Mouse (Mus musculus): ENCODE data around the gene Rhbg. TPM values are rescaled to one million over a fixed set of nuclear protein-coding genes. Genes with fewer than 3 reads are reported as not detected.

Rhbg gene
- total and polyA plus RNA-seq, 3 experiments, result not detected

DNA sequence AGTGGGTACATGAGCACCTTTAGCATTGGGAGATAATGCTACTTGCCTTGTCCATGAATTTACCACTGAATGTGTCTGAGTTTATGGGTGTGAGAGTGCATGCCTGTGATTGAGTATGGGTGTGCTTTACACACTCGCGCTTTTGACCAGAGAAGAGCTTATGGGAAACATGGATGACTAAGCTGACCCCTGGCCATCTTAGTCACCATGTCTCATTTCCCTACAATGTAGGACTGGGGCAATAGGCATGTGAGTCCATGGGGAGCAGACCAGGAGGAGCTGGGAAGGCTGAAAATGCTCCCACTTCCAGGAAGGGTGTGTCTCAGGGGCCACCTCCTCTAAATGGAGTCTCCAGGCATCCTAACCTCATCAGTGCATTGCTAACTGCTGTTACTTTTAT lies 44.4 kb downstream of the Rhbg start:
- peaks cover 7 to 12% of the 10 kb centered on the region in 2 experiments for H3K27me3 ChIP-seq (ENCODE audit: control insufficient read depth in 1 of 2, insufficient read depth in 2 of 2, low read length in 2 of 2)

DNA sequence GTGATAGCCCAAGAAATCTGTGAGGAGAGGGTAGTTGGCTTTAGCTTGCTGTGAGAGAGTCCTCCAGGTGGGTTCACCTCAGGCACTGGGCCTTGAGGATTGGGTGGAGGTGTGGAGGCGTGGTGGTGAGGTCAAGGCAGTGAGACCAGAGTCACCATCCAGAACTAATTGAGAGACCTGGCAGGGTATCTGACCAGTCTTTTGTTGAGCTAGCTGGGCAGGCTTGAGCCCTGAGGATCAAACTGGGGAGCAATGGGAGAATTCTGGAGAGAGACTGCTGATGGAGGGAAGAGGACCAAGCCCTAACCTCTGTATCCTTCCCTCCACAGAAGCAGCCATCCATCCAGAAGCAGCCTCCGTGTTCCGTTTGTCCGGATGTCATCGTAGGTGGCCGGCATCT lies 45.2 kb downstream of the Rhbg start:
- no peak for DNase-seq (ENCODE audit: low read depth, low spot score)
- no peak overlapping the region for H3K27ac ChIP-seq (ENCODE audit: control insufficient read depth, low read depth, low read length)
- TF ChIP-seq POLR2AphosphoS5 (IDR thresholded peaks at IDR 0.05; ENCODE audit: borderline replicate concordance, low read depth, low read length) (no peak), MEF2A (IDR thresholded peaks at IDR 0.05; ENCODE audit: extremely low read depth, insufficient replicate concordance, low read depth, low read length, poor library complexity, severe bottlenecking) (no peak), CTCF (IDR thresholded peaks at IDR 0.05 in 2 of 3, conservative IDR thresholded peaks at IDR 0.05 in 1 of 3; ENCODE audit: control insufficient read depth in 1 of 3, insufficient read depth in 1 of 3, low read depth in 2 of 3, low read length in 3 of 3, poor library complexity in 1 of 3, severe bottlenecking in 1 of 3) (no peak), ZNF384 (IDR thresholded peaks at IDR 0.05; ENCODE audit: low read depth, low read length) (no peak), MXI1 (IDR thresholded peaks at IDR 0.05; ENCODE audit: low read depth, low read length) (no peak), ELF1 (IDR thresholded peaks at IDR 0.05; ENCODE audit: low read depth, low read length) (no peak), POLR2A (IDR thresholded peaks at IDR 0.05; ENCODE audit: control insufficient read depth in 1 of 2, insufficient read depth in 1 of 2, low read depth in 1 of 2, low read length in 2 of 2, poor library complexity in 1 of 2) (no peak), RCOR1 (IDR thresholded peaks at IDR 0.05; ENCODE audit: low read depth, low read length) (no peak), ETS1 (IDR thresholded peaks at IDR 0.05; ENCODE audit: low read depth, low read length) (no peak), TAL1 (IDR thresholded peaks at IDR 0.05; ENCODE audit: low read length) (no peak), SMC3 (IDR thresholded peaks at IDR 0.05; ENCODE audit: low read depth, low read length) (no peak), GATA1 (IDR thresholded peaks at IDR 0.05; ENCODE audit: low read depth, low read length) (no peak), ZC3H11A (IDR thresholded peaks at IDR 0.05; ENCODE audit: low read depth, low read length) (no peak), CHD2 (IDR thresholded peaks at IDR 0.05; ENCODE audit: low read length) (no peak), MYC (IDR thresholded peaks at IDR 0.05; ENCODE audit: low read depth, low read length) (no peak), MAFK (IDR thresholded peaks at IDR 0.05; ENCODE audit: borderline replicate concordance, low read depth, low read length) (no peak), EP300 (IDR thresholded peaks at IDR 0.05; ENCODE audit: low read depth in 1 of 2, low read length in 2 of 2) (no peak), HCFC1 (IDR thresholded peaks at IDR 0.05; ENCODE audit: low read depth, low read length) (no peak)
- no peak overlapping the region for H3K4me3 ChIP-seq (ENCODE audit: control insufficient read depth in 1 of 2, insufficient read depth in 1 of 2, low read depth in 2 of 2, low read length in 2 of 2)
- H3K36me3 ChIP-seq (ENCODE audit: control insufficient read depth in 1 of 2, insufficient read depth in 2 of 2, low read length in 2 of 2), result peaks cover 0 to 9% of the 10 kb centered on the region in 2 experiments; a peak in 2 of 4 replicates
- no peaks in the 10 kb centered on the region for H3K9me3 ChIP-seq (replicated peaks; ENCODE audit: insufficient read depth, low read length)
- no peak overlapping the region for H3K9ac ChIP-seq (ENCODE audit: control insufficient read depth, low read depth, low read length, poor library complexity, severe bottlenecking)
- H3K4me1 ChIP-seq (ENCODE audit: control insufficient read depth in 1 of 2, insufficient read depth in 2 of 2, low read length in 2 of 2), result peaks cover 2 to 13% of the 10 kb centered on the region in 2 experiments; a peak in 3 of 4 replicates
- H3K79me2 ChIP-seq (ENCODE audit: control insufficient read depth, insufficient read depth, low read length, poor library complexity), result no peaks in the 10 kb centered on the region
- H3K27me3 ChIP-seq (ENCODE audit: control insufficient read depth in 1 of 2, insufficient read depth in 2 of 2, low read length in 2 of 2), result peaks cover 7 to 12% of the 10 kb centered on the region in 2 experiments

More for the DNA sequence above, 44.4 kb downstream of the Rhbg start:
- no peaks in the 10 kb centered on the region for H3K79me2 ChIP-seq (ENCODE audit: control insufficient read depth, insufficient read depth, low read length, poor library complexity)
- no peak overlapping the region for H3K9ac ChIP-seq (ENCODE audit: control insufficient read depth, low read depth, low read length, poor library complexity, severe bottlenecking)
- H3K4me1 ChIP-seq (ENCODE audit: control insufficient read depth in 1 of 2, insufficient read depth in 2 of 2, low read length in 2 of 2), result peaks cover 2 to 13% of the 10 kb centered on the region in 2 experiments; a peak in 3 of 4 replicates
- DNase-seq (ENCODE audit: low read depth, low spot score), result no peak
- no peaks in the 10 kb centered on the region for H3K9me3 ChIP-seq (replicated peaks; ENCODE audit: insufficient read depth, low read length)
- H3K4me3 ChIP-seq (ENCODE audit: control insufficient read depth in 1 of 2, insufficient read depth in 1 of 2, low read depth in 2 of 2, low read length in 2 of 2), result no peak overlapping the region
- H3K36me3 ChIP-seq (ENCODE audit: control insufficient read depth in 1 of 2, insufficient read depth in 2 of 2, low read length in 2 of 2), result peaks cover 0 to 9% of the 10 kb centered on the region in 2 experiments; a peak in 2 of 4 replicates
- TF ChIP-seq USF1 (IDR thresholded peaks at IDR 0.05; ENCODE audit: low read depth, low read length) (no peak), MAFK (IDR thresholded peaks at IDR 0.05; ENCODE audit: borderline replicate concordance, low read depth, low read length) (no peak), MAZ (IDR thresholded peaks at IDR 0.05; ENCODE audit: low read depth, low read length) (no peak), MXI1 (IDR thresholded peaks at IDR 0.05; ENCODE audit: low read depth, low read length) (no peak), E2F4 (IDR thresholded peaks at IDR 0.05; ENCODE audit: borderline replicate concordance, low read depth, low read length) (no peak), UBTF (IDR thresholded peaks at IDR 0.05; ENCODE audit: borderline replicate concordance, insufficient read depth, low read depth, low read length) (no peak), CHD2 (IDR thresholded peaks at IDR 0.05; ENCODE audit: low read length) (no peak)
- no peak overlapping the region for H3K27ac ChIP-seq (ENCODE audit: control insufficient read depth, low read depth, low read length)

All from MEL (cell line).